Mouse (Mus musculus): ENCODE measurements around the gene Pbx1.

- TF ChIP-seq CTCF (IDR thresholded peaks at IDR 0.05; ENCODE audit: low read depth) (no peak), EP300 (IDR thresholded peaks at IDR 0.05; ENCODE audit: low read depth) (no peak)
Observed at GRCm38 (mm10) chr1:168475579-168476208, 43.6 kb upstream of the Pbx1 start.
